Mouse (Mus musculus): ENCODE results near the gene Zranb1. TPM values are rescaled to one million over a fixed set of nuclear protein-coding genes. Genes with fewer than 3 reads are reported as not detected.

The Zranb1 gene
- polyA plus RNA-seq (2015; fragmentation: Nextera tagmentation; extraction: Ambion mirVana): 14.1 and 14.9 TPM in 2 replicates

- Histone ChIP-seq H3K27me3 (replicated peaks; ENCODE audit: control insufficient read depth, insufficient read depth, low read length) (no peaks in the 10 kb centered on the region), H3K27ac (ENCODE audit: low read depth, low read length) (peak within 1 kb of the TSS; percentile 99), H3K36me3 (ENCODE audit: control insufficient read depth, insufficient read depth, low read length) (no peaks in the 10 kb centered on the region), H3K9me3 (ENCODE audit: control insufficient read depth, low read length) (no peaks in the 10 kb centered on the region), H3K4me1 (ENCODE audit: control insufficient read depth, insufficient read depth, low read depth, low read length) (peaks cover 14% of the 10 kb centered on the region), H3K4me2 (ENCODE audit: low read length) (peak within 1 kb of the TSS; percentile 65), H3K4me3 (ENCODE audit: low read length) (peak within 1 kb of the TSS; percentile 86), H3K9ac (ENCODE audit: low read depth, low read length) (peak within 1 kb of the TSS; percentile 92)
- ATAC-seq: peak; percentile 100
- under 1% methylated on average over 69 of the region's 93 CpGs for WGBS
Observed at GRCm38 (mm10) chr7:132930850-132931559, at the start of gene Zranb1. Zranb1 (plus strand) TSS chr7:132931142.

- H3K4me1 ChIP-seq (ENCODE audit: control insufficient read depth, insufficient read depth, low read depth, low read length): no peaks in the 10 kb centered on the region
- H3K9ac ChIP-seq (ENCODE audit: low read depth, low read length): no peak overlapping the region
- peaks cover 34% of the 10 kb centered on the region for H3K36me3 ChIP-seq (ENCODE audit: control insufficient read depth, insufficient read depth, low read length)
- no peak for ATAC-seq
- no peaks in the 10 kb centered on the region for H3K27me3 ChIP-seq (replicated peaks; ENCODE audit: control insufficient read depth, insufficient read depth, low read length)
- H3K4me3 ChIP-seq (ENCODE audit: low read length): no peak overlapping the region
- H3K27ac ChIP-seq (ENCODE audit: low read depth, low read length): no peak overlapping the region
- H3K9me3 ChIP-seq (ENCODE audit: control insufficient read depth, low read length): no peaks in the 10 kb centered on the region
- no peak overlapping the region for H3K4me2 ChIP-seq (ENCODE audit: low read length)
- 72% methylated on average over 2 of the region's 2 CpGs for WGBS
Observed at GRCm38 (mm10) chr7:132882343-132882742, 48.6 kb upstream of the Zranb1 start.

- Histone ChIP-seq H3K4me1 (ENCODE audit: control insufficient read depth, insufficient read depth, low read depth, low read length) (no peaks in the 10 kb centered on the region), H3K9me3 (ENCODE audit: control insufficient read depth, low read length) (no peaks in the 10 kb centered on the region), H3K27me3 (replicated peaks; ENCODE audit: control insufficient read depth, insufficient read depth, low read length) (no peaks in the 10 kb centered on the region), H3K36me3 (ENCODE audit: control insufficient read depth, insufficient read depth, low read length) (peaks cover 21% of the 10 kb centered on the region), H3K9ac (ENCODE audit: low read depth, low read length) (no peak overlapping the region), H3K4me2 (ENCODE audit: low read length) (no peak overlapping the region), H3K4me3 (ENCODE audit: low read length) (no peak overlapping the region), H3K27ac (ENCODE audit: low read depth, low read length) (no peak overlapping the region)
- WGBS: 92% methylated on average over 7 of the region's 7 CpGs
- no peak for ATAC-seq
Observed at GRCm38 (mm10) chr7:132884031-132884430, 46.9 kb upstream of the Zranb1 start.

GRCm38 (mm10) chr7:132887019-132887804 lies 43.7 kb upstream of the Zranb1 start:
- peaks cover 9% of the 10 kb centered on the region for H3K36me3 ChIP-seq (ENCODE audit: control insufficient read depth, insufficient read depth, low read length)
- H3K27ac ChIP-seq (ENCODE audit: low read depth, low read length): no peak overlapping the region
- WGBS: 76% methylated on average over 7 of the region's 7 CpGs
- no peak overlapping the region for H3K4me3 ChIP-seq (ENCODE audit: low read length)
- H3K27me3 ChIP-seq (replicated peaks; ENCODE audit: control insufficient read depth, insufficient read depth, low read length): no peaks in the 10 kb centered on the region
- H3K9ac ChIP-seq (ENCODE audit: low read depth, low read length): no peak overlapping the region
- H3K9me3 ChIP-seq (ENCODE audit: control insufficient read depth, low read length): no peaks in the 10 kb centered on the region
- H3K4me1 ChIP-seq (ENCODE audit: control insufficient read depth, insufficient read depth, low read depth, low read length): no peaks in the 10 kb centered on the region
- no peak overlapping the region for H3K4me2 ChIP-seq (ENCODE audit: low read length)
- ATAC-seq: no peak

- Histone ChIP-seq H3K9me3 (ENCODE audit: control insufficient read depth, low read length) (no peaks in the 10 kb centered on the region), H3K27me3 (replicated peaks; ENCODE audit: control insufficient read depth, insufficient read depth, low read length) (no peaks in the 10 kb centered on the region), H3K4me2 (ENCODE audit: low read length) (no peak overlapping the region), H3K9ac (ENCODE audit: low read depth, low read length) (no peak overlapping the region), H3K36me3 (ENCODE audit: control insufficient read depth, insufficient read depth, low read length) (peaks cover 6% of the 10 kb centered on the region; the same call in 1 of the 2 replicates), H3K27ac (ENCODE audit: low read depth, low read length) (no peak overlapping the region), H3K4me1 (ENCODE audit: control insufficient read depth, insufficient read depth, low read depth, low read length) (no peaks in the 10 kb centered on the region), H3K4me3 (ENCODE audit: low read length) (no peak overlapping the region)
- ATAC-seq: no peak
- WGBS: 79% methylated on average over 3 of the region's 3 CpGs
Observed at GRCm38 (mm10) chr7:132888052-132888451, 42.9 kb upstream of the Zranb1 start.

- no peak for ATAC-seq
- no peak overlapping the region for H3K4me3 ChIP-seq (ENCODE audit: low read length)
- no peak overlapping the region for H3K9ac ChIP-seq (ENCODE audit: low read depth, low read length)
- no peaks in the 10 kb centered on the region for H3K27me3 ChIP-seq (replicated peaks; ENCODE audit: control insufficient read depth, insufficient read depth, low read length)
- no peaks in the 10 kb centered on the region; the same call in 1 of the 2 replicates for H3K36me3 ChIP-seq (ENCODE audit: control insufficient read depth, insufficient read depth, low read length)
- H3K9me3 ChIP-seq (ENCODE audit: control insufficient read depth, low read length): no peaks in the 10 kb centered on the region
- H3K27ac ChIP-seq (ENCODE audit: low read depth, low read length): no peak overlapping the region
- no peaks in the 10 kb centered on the region for H3K4me1 ChIP-seq (ENCODE audit: control insufficient read depth, insufficient read depth, low read depth, low read length)
- 78% methylated on average over 4 of the region's 4 CpGs for WGBS
- no peak overlapping the region for H3K4me2 ChIP-seq (ENCODE audit: low read length)
Observed at GRCm38 (mm10) chr7:132888518-132889249, 42.3 kb upstream of the Zranb1 start.

GRCm38 (mm10) chr7:132889691-132890090 lies 41.3 kb upstream of the Zranb1 start:
- Histone ChIP-seq H3K9ac (ENCODE audit: low read depth, low read length) (no peak overlapping the region), H3K4me3 (ENCODE audit: low read length) (no peak overlapping the region), H3K4me2 (ENCODE audit: low read length) (no peak overlapping the region), H3K27ac (ENCODE audit: low read depth, low read length) (no peak overlapping the region), H3K4me1 (ENCODE audit: control insufficient read depth, insufficient read depth, low read depth, low read length) (no peaks in the 10 kb centered on the region), H3K27me3 (replicated peaks; ENCODE audit: control insufficient read depth, insufficient read depth, low read length) (no peaks in the 10 kb centered on the region), H3K36me3 (ENCODE audit: control insufficient read depth, insufficient read depth, low read length) (no peaks in the 10 kb centered on the region), H3K9me3 (ENCODE audit: control insufficient read depth, low read length) (no peaks in the 10 kb centered on the region)
- no peak for ATAC-seq
- WGBS: 95% methylated on average over 8 of the region's 8 CpGs

GRCm38 (mm10) chr7:132890201-132890600 lies 40.7 kb upstream of the Zranb1 start:
- no peak overlapping the region for H3K27ac ChIP-seq (ENCODE audit: low read depth, low read length)
- H3K4me2 ChIP-seq (ENCODE audit: low read length): no peak overlapping the region
- WGBS: 87% methylated on average over 5 of the region's 5 CpGs
- H3K4me1 ChIP-seq (ENCODE audit: control insufficient read depth, insufficient read depth, low read depth, low read length): no peaks in the 10 kb centered on the region
- ATAC-seq: no peak
- H3K36me3 ChIP-seq (ENCODE audit: control insufficient read depth, insufficient read depth, low read length): no peaks in the 10 kb centered on the region
- H3K27me3 ChIP-seq (replicated peaks; ENCODE audit: control insufficient read depth, insufficient read depth, low read length): no peaks in the 10 kb centered on the region
- no peak overlapping the region for H3K4me3 ChIP-seq (ENCODE audit: low read length)
- H3K9me3 ChIP-seq (ENCODE audit: control insufficient read depth, low read length): no peaks in the 10 kb centered on the region
- H3K9ac ChIP-seq (ENCODE audit: low read depth, low read length): no peak overlapping the region

Measured in hindbrain, embryonic 16.5 days (tissue).